Mouse (Mus musculus): ENCODE data around the gene Arhgef28.

Arhgef28 gene

DNA sequence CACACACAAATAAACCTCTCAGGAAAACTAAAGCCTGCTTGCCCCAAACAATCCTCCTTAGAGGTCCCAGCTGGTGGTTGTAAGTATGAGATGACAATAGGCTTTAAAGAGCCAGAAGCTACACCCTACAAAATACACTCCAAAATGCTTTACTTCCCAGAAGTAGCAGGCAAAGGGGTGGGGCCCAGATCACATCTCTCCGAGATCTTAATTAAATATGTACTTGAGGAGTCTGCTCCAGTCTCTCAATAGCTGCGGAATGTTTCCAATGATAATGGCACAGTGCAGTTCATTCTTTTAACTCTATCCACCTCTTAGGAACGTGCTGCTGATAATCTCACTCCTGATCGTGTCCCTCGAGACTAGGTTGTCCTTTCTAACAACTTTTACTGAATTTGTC, 240.2 kb downstream of the Arhgef28 start:
- no peak for DNase-seq (ENCODE audit: low read depth, low spot score)

DNA sequence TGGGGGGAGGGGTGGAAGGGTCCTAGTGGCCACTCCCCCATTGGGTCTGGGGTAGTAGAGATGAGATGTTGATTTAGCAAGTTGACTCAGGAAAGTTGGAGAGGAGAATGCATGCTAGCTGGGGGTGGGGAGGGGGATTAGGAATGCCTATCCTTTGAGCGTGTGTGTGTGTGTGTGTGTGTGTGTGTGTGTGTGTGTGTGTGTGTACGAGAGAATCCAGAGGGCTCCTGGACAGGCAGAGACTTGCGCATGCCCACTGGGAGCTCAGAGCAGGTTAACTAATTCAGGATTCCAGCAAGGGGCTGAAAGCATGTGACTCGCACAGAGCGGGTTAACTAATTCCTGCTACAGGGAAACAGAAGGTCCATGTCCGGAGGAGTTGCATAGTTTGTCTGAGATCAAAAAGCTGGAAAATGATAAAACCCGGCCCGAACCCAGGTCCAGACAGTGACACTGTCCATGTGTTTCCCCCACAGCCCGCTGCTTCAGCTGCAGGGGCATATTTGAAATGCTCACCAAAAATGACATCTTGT, 241.3 kb downstream of the Arhgef28 start:
- DNase-seq (ENCODE audit: low read depth, low spot score): no peak

DNA sequence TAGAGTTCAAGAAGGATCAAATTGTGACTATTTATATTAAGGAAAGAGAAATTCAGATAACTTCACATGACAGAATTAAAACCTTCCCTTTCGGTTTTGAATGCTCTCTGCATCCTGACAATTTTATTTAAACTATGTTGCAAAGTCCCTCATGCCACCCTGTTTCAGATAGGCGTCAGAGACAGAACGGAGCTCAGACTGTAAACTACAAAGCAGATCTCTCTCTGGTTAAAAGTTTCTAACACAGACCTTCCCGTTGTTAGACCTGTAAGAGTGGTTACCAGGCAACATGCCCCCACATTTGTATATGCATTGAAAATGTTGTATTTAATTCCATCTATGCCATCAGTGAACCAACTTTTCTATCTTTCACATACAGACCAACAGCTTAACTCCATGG, 246.1 kb downstream of the Arhgef28 start:
- DNase-seq (ENCODE audit: low read depth, low spot score): no peak

DNA sequence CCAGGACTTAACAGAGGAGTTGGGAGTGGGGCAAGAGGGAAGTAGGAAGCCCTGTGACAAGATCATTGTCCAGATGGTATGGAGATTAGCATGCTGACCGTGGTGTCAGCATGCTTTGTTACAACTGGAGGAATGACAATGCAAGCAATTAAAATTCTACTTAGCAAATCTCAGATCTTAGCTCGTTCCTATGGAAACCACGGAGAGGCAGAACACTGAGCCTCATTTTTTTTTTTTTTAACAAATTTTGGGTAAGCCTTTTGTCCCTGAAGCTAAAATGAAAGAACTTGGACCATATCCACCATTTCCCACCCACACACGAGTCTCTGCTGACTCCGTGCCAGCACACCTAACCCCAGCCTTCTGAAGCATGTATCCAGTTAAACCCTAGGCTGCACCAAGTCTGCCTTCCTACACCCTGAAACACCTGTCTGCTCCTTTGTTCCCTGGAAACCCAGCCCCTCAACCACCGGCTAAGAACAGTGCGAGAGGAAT, 246.8 kb downstream of the Arhgef28 start:
- no peak for DNase-seq (ENCODE audit: low read depth, low spot score)

DNA sequence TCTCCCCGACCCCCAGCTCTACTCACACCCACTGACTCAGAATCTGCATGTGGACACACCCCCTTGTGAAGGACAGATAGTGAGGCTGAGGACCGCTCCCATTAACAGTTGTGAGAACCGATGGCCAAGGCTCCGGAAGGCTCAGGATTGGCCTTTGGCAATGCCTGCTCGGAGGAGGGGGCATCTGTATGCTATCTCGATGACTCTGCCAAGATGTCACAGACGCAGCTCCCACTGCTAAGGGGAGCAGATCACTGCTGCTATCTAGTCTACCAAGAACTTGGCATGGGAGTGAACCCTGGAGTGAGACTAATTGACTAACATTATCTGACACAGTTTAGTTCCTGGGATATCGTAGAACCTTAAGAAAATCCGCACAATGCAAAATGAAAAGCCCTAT, 250.5 kb downstream of the Arhgef28 start:
- DNase-seq (ENCODE audit: low read depth, low spot score): no peak

DNA sequence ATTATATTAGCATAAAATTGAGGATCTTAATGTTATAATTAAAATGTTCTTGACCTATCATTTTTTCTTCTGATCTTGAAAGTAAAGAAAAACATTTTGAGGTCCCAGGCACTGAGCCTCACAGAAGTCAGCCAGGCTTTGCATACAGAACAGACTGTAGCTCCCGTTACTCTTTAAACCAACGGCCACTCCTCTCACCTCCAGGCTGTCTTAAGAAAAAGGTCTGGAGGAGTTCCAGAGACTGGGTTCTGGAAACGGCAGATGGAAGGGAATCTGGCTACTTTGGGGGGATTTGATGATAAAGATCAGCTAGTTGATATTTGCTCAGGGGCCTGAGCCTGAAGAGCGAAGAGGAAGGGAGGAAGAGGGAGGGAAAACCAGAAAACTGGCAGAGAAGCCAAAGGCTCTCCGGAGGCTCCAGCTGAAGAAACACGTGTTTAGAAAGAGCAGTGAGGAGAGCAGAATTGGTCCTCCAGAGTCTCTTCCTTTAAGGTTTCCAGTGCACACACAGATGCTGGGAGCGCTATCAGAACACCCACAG, 251.2 kb downstream of the Arhgef28 start:
- DNase-seq (ENCODE audit: low read depth, low spot score): no peak

DNA sequence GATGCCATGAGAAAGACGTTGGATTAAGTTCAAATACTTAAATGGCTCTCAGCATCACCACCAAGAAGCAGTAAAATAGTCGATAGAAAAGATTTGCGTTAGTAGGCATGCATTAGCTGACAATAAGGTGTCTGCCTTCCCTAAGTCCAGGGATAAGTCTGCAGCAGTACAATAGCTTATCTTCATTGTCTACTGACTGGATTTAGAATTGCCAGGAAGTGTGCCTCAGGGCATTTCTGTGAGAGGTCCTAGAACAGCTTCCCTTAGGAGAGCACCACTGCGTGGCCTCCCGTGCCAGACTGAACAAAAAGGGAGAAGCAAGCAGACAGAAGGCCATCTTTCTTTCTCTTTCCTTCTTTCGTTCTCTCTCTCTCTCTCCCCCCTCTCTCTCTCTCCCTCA, 252.2 kb downstream of the Arhgef28 start:
- DNase-seq (ENCODE audit: low read depth, low spot score): no peak

DNA sequence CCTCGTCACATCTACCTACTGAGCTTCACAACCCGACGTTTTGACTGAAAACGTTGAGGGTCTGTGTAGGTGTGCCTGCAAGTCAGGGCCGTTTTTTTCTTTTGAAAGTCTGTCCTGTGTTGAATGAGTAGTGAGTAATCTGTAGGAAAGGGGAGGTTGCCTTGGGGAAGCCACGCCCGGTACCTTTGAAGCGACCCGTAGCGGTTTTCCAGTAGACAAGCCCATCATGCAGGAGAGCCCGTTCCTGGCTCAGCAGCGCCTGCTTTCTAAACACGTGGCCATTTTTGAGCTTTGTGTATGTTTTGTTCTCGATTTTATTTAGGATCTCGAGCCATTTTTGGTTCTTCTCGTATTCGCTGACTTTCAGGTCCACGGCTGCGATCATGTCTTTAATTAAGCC, 252.7 kb downstream of the Arhgef28 start:
- no peak for DNase-seq (ENCODE audit: low read depth, low spot score)

DNA sequence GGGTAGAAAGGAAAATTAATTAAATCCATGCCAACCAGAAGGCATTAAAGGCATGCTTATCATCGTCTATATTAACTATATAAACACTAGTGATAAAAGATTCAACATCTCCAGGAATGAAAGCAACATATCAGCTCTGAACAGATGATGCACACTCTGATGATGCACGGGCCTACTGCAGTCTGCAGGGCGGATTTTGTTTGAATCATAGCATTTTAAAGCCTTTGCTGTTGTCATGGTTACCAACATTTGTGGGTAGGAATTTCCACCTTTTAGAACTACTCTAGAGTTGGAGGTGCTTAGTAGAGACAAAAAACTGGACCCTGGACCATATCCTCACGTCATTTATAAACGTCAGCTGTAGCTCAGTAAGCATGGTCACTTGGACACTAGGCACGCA, 257.4 kb downstream of the Arhgef28 start:
- no peak for DNase-seq (ENCODE audit: low read depth, low spot score)

DNA sequence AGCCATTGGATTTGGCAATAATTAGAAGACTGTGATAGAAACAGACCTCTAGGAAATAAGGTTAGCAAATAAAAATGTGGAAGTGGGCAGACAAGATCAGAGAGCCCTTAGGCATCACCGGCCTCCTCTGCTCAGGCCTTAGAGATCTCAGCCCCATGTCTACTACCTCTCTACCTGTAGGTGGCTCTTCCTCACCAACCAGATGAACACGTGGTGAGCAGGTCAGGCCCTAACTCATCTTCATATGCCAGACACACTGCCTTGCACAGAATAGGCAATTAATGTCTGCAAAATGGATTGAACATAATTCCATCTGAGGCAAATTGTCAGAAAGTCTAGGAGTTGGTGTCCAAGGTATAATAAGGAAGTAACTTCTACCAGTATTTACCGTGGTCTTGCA, 258.6 kb downstream of the Arhgef28 start:
- no peak for DNase-seq (ENCODE audit: low read depth, low spot score)

DNA sequence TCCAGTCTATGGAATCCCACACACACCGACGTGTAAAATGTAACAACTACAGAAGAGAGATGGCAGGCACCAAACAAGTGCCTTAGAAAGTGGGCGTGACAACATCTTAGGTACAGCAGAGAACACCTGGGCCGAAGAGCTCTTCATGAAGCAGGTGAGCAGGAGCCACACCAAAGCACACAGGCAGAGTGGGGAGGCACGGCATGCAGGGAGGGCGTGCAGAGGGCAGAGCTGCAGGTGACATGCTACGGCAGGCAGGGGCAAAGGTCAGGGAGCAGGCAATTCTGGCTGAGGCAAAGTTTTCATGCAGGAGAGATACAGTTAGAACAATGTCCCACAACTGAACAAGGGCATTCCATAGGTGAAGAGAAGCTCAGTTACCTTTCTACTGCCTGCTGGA, 259.8 kb downstream of the Arhgef28 start:
- no peak for DNase-seq (ENCODE audit: low read depth, low spot score)

DNA sequence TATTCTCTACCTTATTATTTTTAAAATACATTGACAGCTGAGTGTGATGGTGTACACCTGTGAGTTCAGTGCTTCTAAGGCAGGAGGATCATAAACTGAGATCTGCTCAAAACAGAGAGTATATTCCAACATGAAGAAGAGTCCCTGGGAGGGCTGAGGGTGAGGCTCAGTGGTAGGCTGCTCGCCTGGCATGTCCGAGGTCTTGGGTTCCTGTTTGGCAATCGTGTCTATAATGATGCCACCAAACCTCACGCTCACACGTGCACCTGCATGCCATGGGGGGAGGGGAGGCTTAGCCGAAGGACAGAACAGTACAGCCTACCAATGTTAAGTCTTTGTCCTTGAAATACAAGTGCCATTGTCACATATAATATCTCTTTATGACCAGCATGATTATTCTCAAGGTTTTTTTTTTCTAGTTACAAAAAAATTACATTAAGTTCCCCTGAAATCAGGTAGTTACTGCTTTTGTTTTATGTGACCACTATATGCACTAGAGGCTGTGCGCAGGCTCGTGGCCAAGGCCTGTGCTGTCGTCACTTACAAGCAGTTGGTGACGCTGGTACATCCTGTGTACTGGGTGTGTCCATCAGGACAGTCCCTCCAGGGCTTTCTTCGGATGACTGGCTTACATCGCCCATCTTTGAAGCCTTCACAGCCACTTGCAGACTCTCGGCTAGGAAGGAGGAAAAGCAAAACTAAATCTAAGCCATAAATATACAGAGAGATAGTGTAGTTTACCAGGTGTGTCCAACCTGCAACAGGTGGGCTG, 264.1 kb downstream of the Arhgef28 start:
- DNase-seq (ENCODE audit: low read depth, low spot score): no peak

DNA sequence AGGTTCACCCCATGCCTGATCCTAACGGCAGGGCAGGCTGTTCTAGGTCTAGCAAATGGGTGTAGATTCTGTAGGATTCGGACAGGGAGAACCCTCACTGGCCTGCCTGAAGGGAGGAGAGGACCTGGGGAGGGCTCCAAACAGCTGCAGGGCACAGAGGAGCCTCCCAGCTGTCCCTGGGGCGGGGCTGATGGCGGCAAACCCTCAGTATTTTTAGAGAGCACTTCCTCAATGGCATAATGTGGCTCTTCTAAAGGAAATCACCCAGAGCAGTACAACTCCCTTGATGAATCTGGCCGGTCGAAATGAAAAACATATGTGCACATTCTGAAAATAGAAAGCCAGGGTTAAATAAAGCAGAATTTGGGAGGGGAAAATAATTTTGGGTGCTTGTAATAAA, 265.1 kb downstream of the Arhgef28 start:
- no peak for DNase-seq (ENCODE audit: low read depth, low spot score)

DNA sequence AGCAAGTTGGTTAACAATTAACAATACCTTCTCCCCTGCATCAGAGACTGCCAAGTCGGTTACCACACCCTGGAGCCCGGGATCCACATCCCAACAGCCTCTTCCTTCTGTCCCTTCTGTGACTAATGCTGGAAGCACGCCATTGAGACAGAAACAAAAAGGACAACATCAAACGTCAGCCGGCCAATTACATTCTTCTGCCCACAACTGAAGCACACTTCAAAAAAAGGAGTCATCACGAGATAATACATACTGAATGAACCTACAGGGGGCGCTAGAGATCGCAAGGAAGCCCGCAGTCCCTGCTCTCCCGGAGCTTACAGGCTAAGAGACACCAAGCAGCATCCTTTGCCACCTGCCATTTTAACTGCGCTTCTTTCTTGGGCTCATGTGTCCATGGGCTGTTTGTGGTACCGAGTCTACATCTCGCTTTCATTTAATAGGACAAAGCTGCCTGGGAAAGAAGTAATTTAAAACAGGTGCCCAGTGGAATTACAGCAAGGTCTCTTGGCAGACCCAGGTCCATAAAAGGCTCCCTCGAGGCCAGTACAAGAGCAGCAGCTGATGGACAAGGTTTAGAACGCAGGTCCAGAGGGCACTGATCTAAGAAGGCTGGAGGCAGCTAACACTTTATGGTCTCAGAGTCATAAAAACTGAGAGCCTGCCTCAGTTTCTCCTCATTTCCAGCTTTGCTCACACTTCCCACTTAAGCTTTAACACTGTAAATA, 266.6 kb downstream of the Arhgef28 start:
- DNase-seq (ENCODE audit: low read depth, low spot score): no peak

DNA sequence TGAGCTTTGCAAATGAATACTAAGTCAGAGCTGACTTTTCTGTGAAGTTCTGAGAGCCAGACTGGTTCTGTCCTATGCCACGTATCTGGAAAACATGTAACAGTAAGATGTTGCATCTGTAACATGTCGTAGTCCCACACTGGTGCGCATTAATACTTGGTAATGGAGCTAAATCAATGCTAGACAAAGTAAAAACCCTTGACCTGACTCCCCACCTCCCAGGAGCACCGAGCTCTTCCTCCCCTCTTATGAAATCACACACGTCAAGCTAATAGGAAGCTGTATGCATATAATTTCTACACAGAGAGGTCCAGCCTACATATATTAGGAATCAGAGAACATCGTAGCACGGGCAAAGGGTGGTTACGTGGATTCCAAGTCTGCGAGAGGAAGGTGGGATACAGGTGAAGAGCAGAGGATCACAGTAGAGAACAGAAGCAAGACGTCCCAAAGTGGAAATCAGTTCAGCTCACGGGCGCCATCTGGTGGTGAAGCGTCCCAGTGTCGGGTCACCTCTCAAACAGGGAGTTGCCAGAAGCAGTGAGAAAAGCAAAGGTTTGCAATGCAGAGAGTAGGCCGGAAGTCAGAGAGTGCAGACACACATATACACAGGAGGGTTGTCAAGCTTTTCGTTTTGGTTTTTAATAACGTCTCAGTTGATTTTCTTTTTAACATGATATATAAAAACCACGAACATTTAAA, 267.5 kb downstream of the Arhgef28 start:
- peak; percentile 66 for DNase-seq (ENCODE audit: low read depth, low spot score)

DNA sequence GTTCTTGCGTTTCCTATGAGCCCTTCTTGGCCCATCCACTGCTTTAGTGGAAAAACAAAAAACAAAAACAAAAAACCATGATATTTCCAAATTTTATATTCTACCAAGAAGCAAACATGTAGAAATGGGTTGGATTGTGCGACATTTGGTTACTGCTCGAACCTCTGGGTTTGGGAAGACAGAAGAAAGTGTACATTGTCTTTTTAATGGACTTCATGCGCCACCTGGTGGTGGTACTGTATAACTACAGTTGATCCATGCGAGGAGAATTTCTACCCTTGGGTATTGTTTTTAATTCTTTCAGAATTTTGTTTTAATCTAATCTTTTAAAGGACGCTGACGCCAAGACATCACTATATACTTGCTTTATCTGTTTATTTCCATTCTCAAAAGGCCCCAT, 268.3 kb downstream of the Arhgef28 start:
- DNase-seq (ENCODE audit: low read depth, low spot score): no peak

DNA sequence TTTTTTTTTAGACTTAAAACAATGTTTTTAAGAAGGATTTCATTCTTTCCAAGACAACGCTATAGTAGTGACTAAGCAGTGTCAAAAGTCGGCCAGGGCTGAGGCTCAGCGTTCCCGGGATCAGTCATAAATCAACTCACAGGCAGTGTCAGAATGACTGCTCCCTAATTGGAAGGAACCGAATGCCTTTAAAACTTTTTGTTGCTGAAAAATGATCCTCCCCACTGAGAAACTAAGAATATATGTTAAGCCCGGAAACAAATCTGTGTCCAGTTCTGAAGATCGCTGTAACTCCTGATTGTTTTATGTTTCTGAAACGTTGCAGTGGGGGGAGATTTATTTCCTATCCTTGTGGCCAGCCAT, 278.1 kb downstream of the Arhgef28 start:
- peak; percentile 32 for DNase-seq (ENCODE audit: low read depth, low spot score)

DNA sequence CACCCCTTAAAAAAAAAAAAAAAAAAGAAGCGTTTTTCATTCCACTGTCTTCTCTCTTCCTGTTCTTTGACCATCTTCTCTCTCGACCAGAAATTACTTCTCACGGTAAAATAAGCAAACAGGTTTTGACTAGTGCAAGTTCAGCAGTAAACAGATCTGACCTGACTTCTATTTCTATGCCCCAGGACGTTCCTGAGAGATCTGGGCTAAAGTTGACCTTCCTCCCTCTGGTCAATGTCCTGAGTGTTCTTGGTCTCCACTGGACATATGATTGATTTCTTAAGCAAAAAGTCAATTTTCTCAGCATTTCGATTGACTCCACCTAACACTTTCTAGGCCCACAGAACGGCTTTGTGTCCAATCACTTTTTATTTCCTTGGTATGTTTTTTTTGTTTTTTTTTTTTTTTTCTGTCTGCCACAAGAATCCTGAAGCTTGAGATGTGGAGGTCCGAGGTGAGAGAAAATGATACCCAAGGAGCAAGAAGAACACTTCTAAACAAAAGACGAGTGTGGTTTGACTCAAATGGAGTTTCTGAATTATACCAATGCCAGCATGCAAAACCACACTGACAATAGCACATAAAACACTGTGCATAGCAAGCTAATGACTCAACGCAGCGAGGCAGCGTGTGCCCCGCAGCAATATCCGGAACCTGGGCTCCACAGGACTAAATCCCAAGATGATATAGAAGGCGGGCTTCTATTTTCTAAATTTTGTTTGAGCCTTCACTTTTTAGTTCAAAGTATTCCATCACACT, 278.7 kb downstream of the Arhgef28 start:
- no peak for DNase-seq (ENCODE audit: low read depth, low spot score)

DNA sequence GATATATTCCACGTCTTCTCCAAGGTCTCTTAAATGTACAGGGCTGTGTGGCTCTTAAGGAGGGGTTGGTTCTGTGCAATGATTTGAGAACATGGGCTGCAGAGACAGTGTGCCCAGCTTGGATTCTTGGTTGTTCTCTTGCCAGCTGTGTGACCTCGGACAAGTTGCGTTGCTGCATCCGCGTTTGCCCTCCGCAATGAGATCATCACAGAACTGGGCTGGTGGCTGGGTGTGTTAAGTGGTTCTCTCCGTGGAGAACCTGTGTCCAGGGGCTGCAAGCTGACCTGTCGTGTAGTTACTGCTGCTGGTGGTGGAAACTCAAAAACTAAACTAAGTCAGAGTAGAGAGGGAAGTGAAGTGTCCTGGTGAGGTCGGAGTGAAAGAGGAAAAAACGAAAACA, 279.9 kb downstream of the Arhgef28 start:
- no peak for DNase-seq (ENCODE audit: low read depth, low spot score)

DNA sequence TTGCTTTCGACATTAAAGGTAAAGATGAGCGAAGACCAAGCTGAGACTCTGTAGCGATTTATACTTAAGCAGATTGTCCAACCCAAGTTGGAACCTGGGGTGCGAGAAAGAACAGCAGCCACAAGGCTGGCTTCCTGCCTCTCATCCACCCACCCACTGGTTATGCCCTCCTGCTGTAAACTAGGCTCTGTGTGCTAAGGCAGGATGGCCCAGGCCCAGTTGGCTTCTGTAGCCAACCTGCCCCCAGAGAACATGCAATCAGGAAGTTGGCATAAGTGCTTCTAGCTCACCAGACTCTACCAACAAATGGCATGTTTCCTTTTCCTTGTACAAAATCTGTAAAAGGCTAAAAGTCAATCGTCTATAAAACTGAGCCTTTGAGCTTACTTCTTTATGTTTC, 283.2 kb downstream of the Arhgef28 start:
- DNase-seq (ENCODE audit: low read depth, low spot score): no peak

DNA sequence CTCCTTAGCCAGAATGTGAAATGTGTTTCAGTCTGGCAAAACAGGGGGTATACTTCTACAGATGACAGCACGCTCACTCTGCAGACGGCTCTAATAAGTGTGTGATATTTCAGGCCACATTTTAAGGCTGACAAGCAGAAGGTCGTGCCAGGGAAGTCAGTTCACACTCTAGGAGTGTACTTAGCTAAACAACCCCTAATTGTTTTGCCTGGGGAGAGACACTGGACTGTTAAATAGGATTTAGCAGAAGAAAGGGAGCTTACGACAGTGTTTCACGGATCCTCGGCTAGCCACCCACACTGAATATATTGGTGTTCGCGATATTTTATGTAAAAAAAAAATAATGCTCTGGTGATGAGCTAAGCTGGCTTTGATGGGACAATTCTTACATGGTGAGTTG, 286.6 kb downstream of the Arhgef28 start:
- DNase-seq (ENCODE audit: low read depth, low spot score): no peak
